Mouse (Mus musculus) adrenal gland (tissue): ENCODE results near the gene Cpne8.

Source experiments
- intact Hi-C: fragments of 180-260 bp; cut with DNase I; formaldehyde crosslinking; loops from one replicate; pipeline ENCODE4 v1.15.1; 2025
- long read RNA-seq, 2 experiments: library from polyadenylated mRNA; unstranded; transcript quantifications; one replicate each; pipeline ENCODE4 v2.0.0; 2020; ENCODE audit warnings: borderline replicate concordance in 1 of 2; ENCODE audit not compliant: insufficient replicate concordance in 1 of 2

Gene Cpne8
- long read RNA-seq, experiment 1, partial matches to known transcripts: 3 of 4 reads
- long read RNA-seq, experiment 1, other reads (novel, unspliced or antisense): 0 of 4 reads
- long read RNA-seq, experiment 2, transcript Cpne8-201 (4 exons, 697 nt): major isoform, 7 of 15 reads
- long read RNA-seq, experiment 2, partial matches to known transcripts: 8 of 15 reads
- long read RNA-seq, experiment 2, other reads (novel, unspliced or antisense): 0 of 15 reads

DNA sequence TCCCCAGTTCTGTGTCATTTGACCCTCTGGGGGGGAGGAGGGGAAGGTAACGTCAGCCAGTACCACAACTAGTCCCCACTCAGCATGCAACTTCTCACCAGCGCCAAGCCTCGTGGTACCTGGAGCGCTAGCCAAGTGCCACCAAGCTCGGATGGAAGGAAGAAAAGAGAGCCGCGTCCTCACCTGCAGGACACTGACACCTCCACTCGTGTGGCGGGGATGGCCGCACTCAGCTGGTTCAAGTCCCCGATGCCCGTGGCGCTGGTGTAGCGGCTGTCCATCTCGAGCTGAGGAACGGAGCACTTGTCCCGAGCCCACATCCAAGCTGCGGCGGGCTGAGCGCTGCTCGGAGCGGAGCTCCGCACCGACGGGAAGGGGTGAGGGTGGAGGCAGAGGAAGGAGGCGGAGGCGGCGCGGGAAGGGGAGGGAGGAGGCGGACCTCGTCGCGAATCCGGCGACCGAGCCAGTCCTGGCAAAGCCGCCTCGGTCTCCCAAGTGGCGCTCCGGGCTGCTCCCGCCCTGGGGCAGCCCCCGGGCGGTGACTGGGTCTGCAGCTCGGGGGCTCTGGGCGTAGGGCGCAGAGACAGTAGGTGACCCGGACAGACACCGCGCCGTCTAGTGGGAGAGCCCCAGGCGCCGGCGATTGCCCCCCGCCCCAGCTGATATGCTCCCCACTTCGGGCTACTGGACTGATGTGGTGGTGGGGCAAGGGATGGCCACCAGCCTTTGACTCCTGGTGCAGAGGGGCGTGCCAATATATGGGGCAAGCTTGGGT lies at the start of gene Cpne8:
Gene Cpne8 (minus strand): TSS at position 448 of the 775 bp plus-strand sequence.
- intact Hi-C loops: no loop called here

DNA sequence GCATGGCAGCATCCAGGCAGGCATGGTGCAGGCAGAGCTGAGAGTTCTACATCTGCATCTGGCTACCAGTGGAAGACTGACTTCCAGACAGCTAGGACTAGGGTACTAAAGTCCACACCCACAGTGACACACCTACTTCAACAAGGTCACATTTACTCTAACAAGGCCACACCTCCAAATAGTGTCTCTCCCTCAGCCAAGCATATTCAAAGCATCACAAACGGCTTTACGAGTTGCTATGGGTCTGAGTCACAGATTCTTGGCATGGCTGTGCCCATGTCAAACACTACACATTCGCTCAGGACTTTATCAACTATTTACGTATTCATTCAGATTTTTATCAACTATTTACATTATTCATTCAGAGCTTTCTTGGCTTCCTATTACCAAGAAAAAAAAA lies 38.5 kb upstream of the Cpne8 start:
- intact Hi-C loops: no loop called here

- intact Hi-C loops: no loop called here
Observed at GRCm38 (mm10) chr15:90709296-90709695, 30.1 kb upstream of the Cpne8 start.

DNA sequence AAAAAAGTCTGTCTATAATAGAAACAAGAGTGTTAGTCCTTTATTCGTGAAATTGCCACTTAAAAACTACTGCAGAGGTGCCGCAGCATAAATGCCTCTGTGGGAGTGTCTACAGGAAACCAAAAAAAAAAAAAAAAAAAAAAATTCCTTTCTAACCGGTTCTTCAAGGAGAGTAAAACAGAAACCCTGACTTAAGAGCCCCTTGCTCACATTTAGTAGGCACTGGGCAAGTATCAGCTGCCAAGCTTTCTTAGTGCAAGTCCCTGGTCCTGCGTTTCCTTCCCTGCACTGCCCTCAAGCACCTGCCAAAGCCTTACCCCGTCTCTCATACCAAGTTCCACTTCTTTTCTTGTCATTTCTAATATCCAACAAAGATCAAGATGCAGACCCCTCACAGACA lies 25.1 kb upstream of the Cpne8 start:
- intact Hi-C loops: no loop called here

DNA sequence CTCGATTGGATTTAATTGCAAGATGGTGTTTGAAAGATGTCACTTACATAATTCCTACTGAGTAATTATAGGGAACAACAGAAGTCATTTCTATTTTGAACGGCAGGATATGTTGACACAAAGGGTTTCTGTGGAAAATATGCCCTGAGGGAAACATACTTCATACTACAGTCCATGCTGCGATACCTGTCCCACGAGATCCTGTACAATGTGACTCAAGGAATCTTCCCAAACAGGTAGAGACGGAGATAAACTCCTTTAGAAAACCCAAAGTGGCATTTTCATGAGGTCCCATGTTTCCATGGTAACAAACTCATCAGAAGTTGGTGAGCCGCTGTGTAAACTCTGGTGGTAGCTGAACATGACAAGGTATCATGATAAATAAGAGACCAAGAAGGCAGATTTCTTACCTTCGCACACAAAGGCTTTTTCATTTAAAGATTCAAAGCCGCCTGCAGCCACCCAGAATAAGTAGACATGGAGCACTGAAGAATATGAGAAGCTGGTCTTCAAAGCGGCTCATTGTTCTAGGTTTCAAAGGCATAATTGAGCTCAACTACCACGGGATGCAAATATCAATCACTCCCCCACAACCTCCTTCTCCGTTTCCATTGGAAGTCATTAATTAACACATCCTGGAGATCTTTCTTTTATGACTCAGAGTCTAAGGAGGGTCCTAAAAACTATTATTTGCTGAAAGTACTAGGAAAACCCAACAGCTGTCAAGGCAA lies 24.4 kb upstream of the Cpne8 start:
- intact Hi-C loops: no loop called here

GRCm38 (mm10) chr15:90686770-90687169 lies 7.5 kb upstream of the Cpne8 start:
- intact Hi-C loops: no loop called here

DNA sequence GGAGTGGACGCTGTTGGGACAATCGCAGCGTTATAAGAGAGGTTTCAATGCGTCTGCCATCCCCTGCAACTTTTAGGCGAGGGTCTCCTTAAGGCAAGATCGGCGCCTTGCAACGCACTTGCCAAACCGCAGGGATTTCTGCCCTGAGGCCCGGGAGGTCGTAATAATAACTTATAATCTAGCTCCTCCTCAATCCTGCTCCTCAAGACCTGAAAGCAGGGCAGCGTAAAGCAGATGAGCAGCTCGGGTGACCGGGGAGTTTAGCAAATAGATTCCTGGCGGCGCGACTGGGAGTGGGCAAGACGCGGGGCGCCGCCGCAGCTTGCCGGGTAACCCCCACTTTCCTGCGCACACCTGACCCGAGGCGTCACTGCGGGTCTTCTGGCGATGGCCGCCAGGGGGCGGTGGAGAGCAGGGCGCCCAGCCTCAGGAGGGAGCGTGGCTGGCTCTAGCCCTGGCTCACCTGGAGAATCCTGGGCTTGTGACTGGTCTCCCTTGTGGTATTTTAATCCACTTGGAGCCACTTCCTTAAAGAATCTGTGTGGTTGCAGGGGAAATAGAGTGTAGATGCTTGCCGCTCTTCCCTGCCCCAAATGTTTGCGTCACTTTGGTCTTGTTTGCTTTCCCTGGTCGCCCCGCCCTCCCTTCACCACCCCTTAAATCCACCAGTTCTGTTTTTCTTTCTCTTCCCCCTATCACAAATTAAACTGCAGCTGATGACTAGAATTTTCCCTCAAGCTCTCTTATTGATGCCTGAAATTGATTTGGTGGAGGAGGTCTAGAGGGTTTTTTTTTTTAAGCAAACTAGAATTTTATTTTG lies 738 bp upstream of the Cpne8 start:
- intact Hi-C loops: no loop called here

DNA sequence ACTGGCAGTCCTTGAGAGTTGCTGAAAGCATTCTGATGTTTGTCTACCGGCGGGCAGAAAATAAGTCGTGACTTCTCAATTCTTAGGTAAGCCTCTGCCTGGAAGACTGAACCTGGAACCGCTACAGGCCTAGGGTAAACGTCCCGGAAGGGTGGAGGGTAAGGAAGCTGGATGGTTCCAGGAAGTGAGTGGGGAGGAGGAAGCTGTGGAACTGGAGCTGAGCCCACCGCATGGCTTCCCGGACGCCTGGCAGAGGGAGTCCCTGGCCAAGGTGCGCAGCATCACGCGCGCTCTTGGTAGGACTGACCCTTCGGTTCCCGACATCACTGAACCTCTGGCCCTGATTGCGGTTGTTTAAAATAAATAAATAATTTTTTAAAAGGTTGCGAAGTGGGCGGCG lies 744 bp downstream of the Cpne8 start:
- intact Hi-C loops: no loop called here

GRCm38 (mm10) chr15:90669494-90669893 lies 9.7 kb downstream of the Cpne8 start:
- intact Hi-C loops: no loop called here

DNA sequence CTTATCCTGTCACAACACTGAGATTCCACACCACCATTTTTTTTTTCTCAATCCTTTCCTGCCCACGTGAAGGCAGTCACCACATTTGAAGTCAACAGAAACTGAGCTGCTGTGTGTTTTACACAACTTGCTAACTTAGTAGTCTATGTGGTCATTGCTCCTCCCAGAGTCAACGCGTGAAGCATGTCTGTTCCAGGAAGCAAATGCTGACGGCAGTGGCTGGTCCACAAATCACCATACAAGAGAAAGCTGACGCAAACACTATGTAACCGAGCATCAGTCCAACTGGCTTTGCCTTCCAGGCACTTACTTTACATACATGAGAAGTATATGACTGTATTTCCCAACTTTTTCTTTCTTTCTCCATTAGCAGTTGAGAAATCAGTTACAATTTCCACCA lies 12.3 kb downstream of the Cpne8 start:
- intact Hi-C loops: no loop called here

DNA sequence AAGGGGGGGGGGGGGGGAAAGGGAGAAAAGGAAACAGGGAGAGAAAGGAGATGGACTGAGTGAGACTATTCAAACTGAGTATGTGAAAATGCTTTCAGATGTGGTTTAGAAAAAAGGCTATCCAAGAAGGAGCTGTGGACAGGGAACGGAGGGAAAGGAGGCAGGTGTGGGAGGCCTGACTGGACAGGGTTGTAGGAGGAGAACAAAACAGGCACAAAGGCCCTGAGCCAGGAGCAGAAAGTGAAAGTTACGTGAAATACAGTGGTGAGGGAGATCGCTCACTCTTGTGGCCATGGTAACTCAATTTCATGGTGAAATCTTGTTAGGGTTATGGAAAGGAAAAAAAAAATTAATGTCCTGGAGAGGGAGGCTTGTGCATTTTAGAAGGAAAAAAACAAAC lies 14.6 kb downstream of the Cpne8 start:
- intact Hi-C loops: no loop called here

DNA sequence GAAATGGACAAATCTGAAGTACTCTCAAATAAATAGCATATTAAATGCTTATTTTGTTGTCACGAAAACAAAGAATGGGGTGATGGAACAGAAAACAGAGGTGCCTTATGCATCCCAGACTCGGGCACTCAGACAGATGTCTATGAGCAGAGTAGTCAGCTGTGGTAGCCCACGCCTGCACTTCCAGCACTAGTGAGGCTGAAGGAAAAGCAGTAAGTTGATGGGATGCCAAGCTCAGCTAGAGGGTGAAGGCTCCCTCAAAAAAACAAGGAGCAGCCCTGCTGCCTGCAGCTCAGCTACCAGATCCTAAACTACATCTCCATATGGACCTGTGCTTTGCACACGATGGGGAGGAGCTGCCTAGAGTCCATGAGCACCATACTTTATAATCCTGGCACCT lies 15.6 kb downstream of the Cpne8 start:
- intact Hi-C loops: no loop called here

- intact Hi-C loops: no loop called here
Observed at GRCm38 (mm10) chr15:90660723-90661122, 18.5 kb downstream of the Cpne8 start.

DNA sequence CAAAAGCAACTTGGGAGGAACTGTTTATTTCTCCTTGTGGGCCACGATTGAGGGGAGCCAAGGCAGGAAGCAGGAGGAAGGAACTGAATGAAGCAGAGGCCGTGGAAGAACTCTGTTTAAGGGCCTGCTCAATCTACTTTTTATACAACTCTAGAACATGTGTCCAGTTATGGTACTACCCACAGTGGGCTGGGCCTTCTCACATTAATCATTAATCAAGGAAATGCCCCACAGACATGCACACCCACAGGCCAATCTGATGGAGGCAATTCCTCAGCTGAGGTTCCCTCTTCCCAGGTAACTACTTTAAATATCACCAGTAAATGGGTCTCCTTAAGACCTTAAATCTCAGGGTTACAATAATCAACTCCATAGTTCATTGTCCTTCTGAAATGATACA lies 21.2 kb downstream of the Cpne8 start:
- intact Hi-C loops: no loop called here

GRCm38 (mm10) chr15:90656521-90656920 lies 22.7 kb downstream of the Cpne8 start:
- intact Hi-C loops: no loop called here

- intact Hi-C loops: no loop called here
Observed at GRCm38 (mm10) chr15:90647011-90647577, 32.1 kb downstream of the Cpne8 start.

DNA sequence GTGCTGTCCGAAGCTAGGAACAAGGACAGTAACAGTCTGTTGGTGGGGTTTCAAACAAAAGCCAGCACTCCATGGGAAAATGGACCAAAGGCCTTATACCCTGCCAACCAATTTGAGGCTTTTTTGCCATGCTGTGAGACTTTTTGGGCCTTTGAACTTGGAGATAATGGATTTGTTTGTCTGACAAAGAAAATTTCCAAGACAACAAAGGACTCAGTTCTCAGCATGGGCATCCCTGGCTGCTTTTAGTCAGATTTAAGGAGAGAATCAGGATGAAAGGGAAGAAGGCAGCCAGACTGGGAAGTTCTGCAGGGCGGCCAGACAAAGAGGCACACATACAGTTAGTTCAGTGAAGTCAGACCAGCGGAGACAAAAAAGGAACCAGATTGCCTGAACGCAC lies 32.9 kb downstream of the Cpne8 start:
- intact Hi-C loops: no loop called here

GRCm38 (mm10) chr15:90645828-90646227 lies 33.4 kb downstream of the Cpne8 start:
- intact Hi-C loops: no loop called here

DNA sequence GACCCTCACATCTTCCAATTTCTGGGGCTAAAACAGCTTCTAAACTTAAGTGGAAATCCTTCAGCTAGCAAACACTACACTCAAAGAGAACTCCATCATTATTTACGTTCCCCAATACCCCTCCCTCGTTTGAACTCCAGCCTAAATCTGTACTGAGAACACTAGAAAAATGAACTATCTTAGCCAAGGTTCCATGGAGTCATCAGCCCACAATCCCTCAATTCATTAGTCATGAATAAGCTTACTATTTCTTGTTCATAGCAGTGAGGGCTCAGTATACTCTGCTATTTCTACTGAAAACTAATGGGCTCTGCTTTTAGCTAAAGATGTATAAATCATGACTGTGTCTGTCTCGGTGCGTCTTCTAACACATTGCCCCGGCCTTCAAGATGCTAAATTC lies 55.0 kb downstream of the Cpne8 start:
- intact Hi-C loops: no loop called here

GRCm38 (mm10) chr15:90622005-90622404 lies 57.2 kb downstream of the Cpne8 start:
- intact Hi-C loops: no loop called here

DNA sequence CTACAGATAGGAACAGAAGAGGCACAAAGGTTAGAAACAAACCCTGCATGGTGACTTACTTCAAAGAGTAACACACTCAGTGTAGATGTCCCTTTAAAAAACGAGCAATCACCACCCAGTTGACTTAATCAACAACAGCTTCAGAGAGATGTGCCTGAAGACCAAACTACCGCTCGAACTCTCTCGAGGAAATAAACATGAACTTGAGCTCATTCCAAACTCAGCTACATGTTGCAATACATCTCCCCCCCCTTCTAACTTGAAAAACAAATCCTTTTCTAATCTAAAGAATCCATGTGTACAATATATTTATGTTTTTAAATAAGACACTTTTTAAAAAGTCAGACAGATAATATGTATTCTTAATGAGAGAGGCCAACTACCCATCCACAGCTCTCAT lies 59.5 kb downstream of the Cpne8 start:
- intact Hi-C loops: no loop called here
